Mouse (Mus musculus) liver, postnatal 0 days (tissue): ENCODE results near the gene Gm20388.

Source experiments
- CTCF ChIP-seq: sonication (generic); IDR thresholded peaks from 2 replicates; pipeline ENCODE4 v1.5.1; 2016; ENCODE audit warnings: antibody characterized with exemption, low read depth
- EP300 ChIP-seq: IDR thresholded peaks from 2 replicates; pipeline ENCODE4 v1.6.1; 2016; ENCODE audit warnings: antibody characterized with exemption, low read depth, mild to moderate bottlenecking

DNA sequence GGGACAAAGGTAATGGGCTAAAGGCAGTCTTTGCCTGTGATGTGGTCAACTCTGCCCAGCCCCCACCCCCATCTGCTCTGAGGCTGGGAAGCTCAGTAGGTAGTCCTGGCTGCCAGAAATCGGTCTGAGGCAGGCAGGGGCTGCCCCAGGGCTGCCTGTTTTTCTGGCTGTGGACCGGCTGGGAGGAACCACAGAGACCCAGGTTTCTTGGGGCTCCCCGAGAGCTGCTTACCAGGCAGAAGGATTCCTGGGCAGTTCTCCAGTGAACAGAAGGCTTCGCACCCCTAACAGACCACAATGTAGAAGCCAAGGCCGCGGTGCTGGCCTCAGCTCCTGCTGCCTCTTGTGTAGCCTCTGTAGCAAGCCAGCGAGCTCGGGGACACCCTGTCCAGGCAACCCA, 2239.0 kb downstream of the Gm20388 start:
- TF ChIP-seq CTCF, result no peak
- no peak for TF ChIP-seq EP300
